Mouse (Mus musculus) kidney, adult 2 months (tissue): ENCODE measurements at regions not wholly inside any gene's neighbourhood (a gene's known extent, or its start where the extent isn't known, plus 50 kb on each side); places are given as distances from the start of the nearest gene placed in this dataset.

Experiments used
- DNase-seq: peaks from one replicate; pipeline ENCODE4 v3.0.0; 2021
- H3K27ac ChIP-seq: fragments of 200-500 bp; 2 replicates; pipeline ENCODE4 v1.5.1; 2012; ENCODE audit warnings: low read depth, low read length, control low read depth, inconsistent platforms; ENCODE audit not compliant: insufficient read depth
- H3K27me3 ChIP-seq: fragments of 200-500 bp; replicated peaks from 2 replicates; pipeline ENCODE4 v1.6.1; 2012; ENCODE audit warnings: mild to moderate bottlenecking, moderate library complexity, low read length, inconsistent platforms; ENCODE audit not compliant: control insufficient read depth, insufficient read depth
- H3K36me3 ChIP-seq: fragments of 200-500 bp; 2 replicates; pipeline ENCODE4 v1.6.1; 2012; ENCODE audit warnings: mild to moderate bottlenecking, moderate library complexity, low read length, inconsistent platforms; ENCODE audit not compliant: control insufficient read depth, insufficient read depth
- H3K4me1 ChIP-seq: fragments of 200-500 bp; 2 replicates; pipeline ENCODE4 v1.6.1; 2011; ENCODE audit warnings: low read length; ENCODE audit not compliant: control insufficient read depth, insufficient read depth
- H3K4me3 ChIP-seq: fragments of 200-500 bp; 2 replicates; pipeline ENCODE4 v1.5.1; 2011; ENCODE audit warnings: mild to moderate bottlenecking, low read depth, low read length, control low read depth; ENCODE audit not compliant: insufficient read depth
- CTCF ChIP-seq: fragments of 200-500 bp; conservative IDR thresholded peaks from 2 replicates; pipeline ENCODE4 v1.5.1; 2011; ENCODE audit warnings: low read depth, mild to moderate bottlenecking, control low read depth, low read length, moderate library complexity, mixed read lengths; ENCODE audit not compliant: insufficient read depth, insufficient read length
- POLR2A ChIP-seq: fragments of 200-500 bp; IDR thresholded peaks from one replicate; pipeline ENCODE4 v1.6.1; 2011; ENCODE audit warnings: low read depth, low read length, control low read depth
- WGBS: fragments of 180-500 bp; shearing (Covaris S2); methylation state at CpG from one replicate; pipeline ENCODE4 v1.1.7; 2018; 5-methylcytosine and 5-hydroxymethylcytosine counted together

DNA sequence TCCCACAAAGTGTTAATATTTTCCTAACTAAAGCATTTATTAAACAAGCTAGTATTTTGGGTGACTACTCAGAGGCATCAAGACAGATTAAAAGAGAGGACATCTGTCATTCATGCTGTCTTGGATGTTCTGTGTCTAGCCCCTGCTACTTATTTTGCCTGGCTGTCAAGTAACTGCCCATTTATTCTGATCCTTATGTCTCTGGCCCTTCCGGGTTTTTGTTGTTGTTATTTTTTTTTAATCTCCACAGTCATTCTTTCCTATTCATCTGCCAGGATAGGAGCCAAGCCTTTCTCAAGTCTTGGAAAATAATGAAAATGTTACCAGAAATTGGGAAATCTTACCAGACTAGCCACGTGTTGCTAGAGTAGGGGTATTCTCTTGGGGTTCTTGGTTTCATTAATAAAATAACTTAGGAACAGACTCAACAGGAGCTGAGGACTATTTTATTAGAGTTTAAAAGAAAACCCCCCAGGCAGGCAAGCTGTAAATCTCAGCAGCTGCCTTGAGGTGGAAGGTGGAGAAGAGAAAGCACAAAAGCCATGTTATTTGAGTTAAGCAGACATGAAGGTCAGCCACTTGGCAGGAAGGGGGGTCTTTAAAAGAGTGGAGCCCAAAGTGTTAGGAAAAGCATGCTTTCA lies 209.1 kb upstream of the Gm10295 start:
- 35% methylated on average over 2 of the region's 2 CpGs for WGBS
- Histone ChIP-seq H3K27ac (no peak overlapping the region), H3K4me3 (no peak overlapping the region), H3K36me3 (no peaks in the 10 kb centered on the region), H3K4me1 (no peaks in the 10 kb centered on the region), H3K27me3 (no peaks in the 10 kb centered on the region)
- no peak for DNase-seq
- no peak for TF ChIP-seq CTCF
- TF ChIP-seq POLR2A: no peak

DNA sequence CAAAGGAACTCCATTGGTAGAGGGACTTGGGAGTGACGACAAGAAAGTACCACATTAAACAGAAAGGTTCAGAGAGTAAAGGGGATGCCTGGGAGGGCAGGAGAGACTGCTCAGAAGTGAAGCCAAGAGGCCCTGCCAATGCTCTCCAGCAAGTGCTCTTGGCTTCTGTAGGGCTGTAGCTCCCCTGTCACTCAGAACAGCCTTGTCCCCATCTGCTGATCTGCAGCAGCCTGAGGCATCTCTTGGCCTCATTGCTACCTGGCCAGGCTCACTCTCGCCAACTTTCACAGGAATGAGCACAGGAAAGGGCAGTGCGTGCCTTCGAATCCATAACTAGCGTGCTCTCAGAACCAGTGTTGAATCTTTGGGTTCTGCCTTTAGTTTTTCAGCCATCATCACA lies 205.2 kb upstream of the Gm10295 start:
- H3K36me3 ChIP-seq: no peaks in the 10 kb centered on the region
- H3K27ac ChIP-seq: no peak overlapping the region
- H3K4me3 ChIP-seq: no peak overlapping the region
- H3K4me1 ChIP-seq: no peaks in the 10 kb centered on the region
- TF ChIP-seq CTCF (no peak), POLR2A (no peak)
- 89% methylated on average over 5 of the region's 5 CpGs for WGBS
- no peaks in the 10 kb centered on the region for H3K27me3 ChIP-seq
- no peak for DNase-seq

DNA sequence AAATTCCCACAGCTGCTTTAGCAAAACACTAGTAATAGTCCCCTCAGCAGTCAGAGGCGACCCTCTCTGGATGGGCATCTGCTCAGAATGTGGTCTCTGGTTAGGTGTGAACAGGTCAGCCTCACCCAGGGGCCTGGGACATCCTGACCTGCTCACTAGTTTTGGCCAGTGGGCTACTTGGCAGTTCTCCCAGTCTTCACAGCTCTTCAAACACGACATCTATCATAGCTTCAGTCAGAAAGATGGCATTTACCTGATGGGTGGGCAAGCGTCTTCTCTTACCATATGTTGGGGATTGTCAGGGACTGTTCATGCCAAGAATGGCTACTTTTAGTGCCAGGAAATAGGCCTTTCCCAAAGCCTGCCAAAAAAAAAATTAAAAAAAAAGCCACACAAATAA lies 204.2 kb upstream of the Gm10295 start:
- no peak for DNase-seq
- Histone ChIP-seq H3K27me3 (no peaks in the 10 kb centered on the region), H3K4me1 (no peaks in the 10 kb centered on the region), H3K27ac (no peak overlapping the region), H3K4me3 (no peak overlapping the region), H3K36me3 (no peaks in the 10 kb centered on the region)
- no peak for TF ChIP-seq POLR2A
- no peak for TF ChIP-seq CTCF
- WGBS: 91% methylated on average over 3 of the region's 3 CpGs

DNA sequence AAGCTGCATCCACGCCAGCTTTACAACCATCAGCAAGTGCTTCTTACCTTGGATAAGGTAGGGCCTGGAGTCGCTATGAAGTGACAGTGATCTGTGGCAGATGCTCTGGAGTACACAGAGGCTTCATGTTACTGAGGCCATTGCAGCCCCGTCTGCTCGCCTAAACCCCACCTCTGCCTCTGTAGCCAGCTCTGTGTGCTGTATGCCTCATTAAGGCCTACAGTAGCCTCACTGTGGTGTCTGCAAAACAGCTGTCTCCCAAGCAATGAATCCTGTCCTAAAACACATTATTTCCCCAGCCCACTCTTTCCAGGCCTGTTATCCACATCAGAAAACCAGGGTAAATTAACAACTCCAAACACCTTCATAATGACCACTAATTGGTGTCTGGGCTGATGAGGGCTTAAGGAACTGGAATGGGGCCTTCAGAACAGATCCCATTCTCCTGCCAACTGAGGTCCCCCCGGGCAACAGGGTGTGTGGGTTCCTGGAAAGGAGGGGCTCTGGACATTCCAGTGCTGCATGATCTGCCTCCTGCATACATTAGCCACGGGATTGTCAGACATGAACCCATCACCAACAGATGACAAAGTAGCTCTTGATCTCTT lies 195.4 kb upstream of the Gm10295 start:
- DNase-seq: no peak
- H3K36me3 ChIP-seq: no peaks in the 10 kb centered on the region
- H3K4me3 ChIP-seq: no peak overlapping the region
- peaks cover 6% of the 10 kb centered on the region; the same call in 1 of the 2 replicates for H3K4me1 ChIP-seq
- WGBS: 71% methylated on average over 6 of the region's 6 CpGs
- no peaks in the 10 kb centered on the region for H3K27me3 ChIP-seq
- H3K27ac ChIP-seq: no peak overlapping the region
- TF ChIP-seq POLR2A: no peak
- TF ChIP-seq CTCF: no peak

DNA sequence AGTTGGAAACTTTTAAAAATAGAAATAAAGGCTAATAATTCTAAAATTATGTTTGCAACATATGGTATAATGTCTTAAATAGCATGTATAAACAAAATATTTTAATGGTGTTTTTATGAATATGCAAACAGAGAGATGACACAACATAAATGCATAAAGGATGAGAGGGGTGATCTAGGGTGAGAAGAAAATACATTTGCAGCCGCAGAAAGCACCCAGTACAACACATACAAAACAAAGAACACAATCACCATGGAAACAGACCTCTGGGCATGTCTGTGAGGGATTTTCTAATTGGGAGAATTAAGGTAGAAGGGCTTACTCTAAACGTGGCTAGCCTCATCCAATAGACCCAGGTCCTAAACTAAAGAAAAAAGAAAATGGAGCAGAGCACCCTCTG lies 190.2 kb upstream of the Gm10295 start:
- Histone ChIP-seq H3K27me3 (no peaks in the 10 kb centered on the region), H3K4me3 (no peak overlapping the region), H3K36me3 (no peaks in the 10 kb centered on the region), H3K27ac (no peak overlapping the region), H3K4me1 (no peaks in the 10 kb centered on the region)
- TF ChIP-seq POLR2A: no peak
- no peak for TF ChIP-seq CTCF
- DNase-seq: no peak
- WGBS: 68% methylated on average over 2 of the region's 2 CpGs

DNA sequence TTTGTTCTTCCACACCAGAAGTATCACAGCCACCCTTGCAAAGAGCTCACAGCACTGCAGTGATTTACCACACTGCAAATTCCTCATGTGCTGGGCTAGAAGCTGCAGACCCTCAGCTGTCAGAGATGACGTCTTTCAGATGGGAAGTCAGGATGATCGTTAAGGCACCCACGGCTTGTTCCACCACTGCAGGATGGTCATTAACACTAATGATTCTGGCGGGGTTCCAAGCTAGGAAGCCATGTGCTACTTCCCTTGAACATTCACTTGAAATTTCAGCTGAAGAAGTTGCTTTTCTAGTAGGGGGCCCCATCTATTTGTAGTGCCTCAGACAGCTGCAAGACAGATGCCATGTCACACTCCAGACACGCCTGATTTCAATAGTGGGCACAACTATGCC lies 181.8 kb upstream of the Gm10295 start:
- Histone ChIP-seq H3K4me3 (no peak overlapping the region), H3K4me1 (no peaks in the 10 kb centered on the region), H3K27me3 (no peaks in the 10 kb centered on the region), H3K36me3 (no peaks in the 10 kb centered on the region), H3K27ac (no peak overlapping the region; the same call in 1 of the 2 replicates)
- peak; percentile 27 for DNase-seq
- WGBS: 35% methylated on average over 5 of the region's 5 CpGs
- TF ChIP-seq POLR2A (no peak), CTCF (no peak)

DNA sequence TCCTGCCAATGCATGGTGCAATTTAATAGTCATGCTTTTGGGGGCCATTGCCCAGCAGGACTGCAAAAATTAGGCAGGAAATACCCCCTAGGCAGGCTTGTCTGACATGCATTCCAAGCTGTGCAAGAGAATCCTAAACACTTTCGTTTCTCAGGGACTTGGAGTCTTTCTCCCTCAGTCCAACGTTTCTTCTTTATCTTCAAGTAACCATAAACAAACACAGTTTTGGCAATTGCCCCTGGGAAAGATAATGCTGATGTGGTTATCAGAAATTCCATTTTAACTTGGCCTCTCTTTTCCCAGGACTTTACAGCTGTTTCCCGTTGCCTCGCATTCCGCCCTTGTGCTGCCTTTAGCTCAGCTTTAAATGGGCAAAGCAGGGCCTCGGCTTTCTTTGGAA lies 180.2 kb upstream of the Gm10295 start:
- Histone ChIP-seq H3K4me3 (no peak overlapping the region), H3K27ac (no peak overlapping the region), H3K36me3 (no peaks in the 10 kb centered on the region), H3K27me3 (no peaks in the 10 kb centered on the region), H3K4me1 (no peaks in the 10 kb centered on the region)
- DNase-seq: peak; percentile 36
- TF ChIP-seq CTCF (no peak), POLR2A (no peak)
- WGBS: 47% methylated on average over 6 of the region's 6 CpGs
